Mouse (Mus musculus) embryonic facial prominence, embryonic 11.5 days (tissue): Measurements from ENCODE around the gene Pdia6. TPM values are rescaled to one million over a fixed set of nuclear protein-coding genes. Genes with fewer than 3 reads are reported as not detected.

Experiments
- ATAC-seq: fragments of 200-750 bp; cut with Nextera tagmentation; replicated peaks from 2 replicates; pipeline ENCODE4 v1.8.0; 2017; ENCODE audit warnings: low read depth; ENCODE audit not compliant: insufficient number of reproducible peaks, low FRiP score, low TSS enrichment
- DNase-seq: peaks from one replicate; pipeline ENCODE4 v3.0.0-alpha.2; 2015; ENCODE audit warnings: low spot score
- H3K27ac ChIP-seq: fragments of 300-500 bp; sonication (generic); replicated peaks from 2 replicates; pipeline ENCODE4 v1.5.1; 2014; ENCODE audit warnings: mild to moderate bottlenecking, low read depth, low read length, control low read depth
- H3K27me3 ChIP-seq: fragments of 300-500 bp; sonication (generic); 2 replicates; pipeline ENCODE4 v1.6.1; 2014; ENCODE audit warnings: mild to moderate bottlenecking, low read length, moderate library complexity, mixed read lengths; ENCODE audit not compliant: control insufficient read depth, insufficient read depth
- H3K36me3 ChIP-seq: fragments of 300-500 bp; sonication (generic); replicated peaks from 2 replicates; pipeline ENCODE4 v1.6.1; 2014; ENCODE audit warnings: low read depth, mild to moderate bottlenecking, low read length, moderate library complexity, mixed read lengths; ENCODE audit not compliant: control insufficient read depth, insufficient read depth
- H3K4me1 ChIP-seq: fragments of 300-500 bp; sonication (generic); 2 replicates; pipeline ENCODE4 v1.6.1; 2014; ENCODE audit warnings: low read length, mixed read lengths; ENCODE audit not compliant: control insufficient read depth, insufficient read depth
- H3K4me2 ChIP-seq: fragments of 300-500 bp; sonication (generic); 2 replicates; pipeline ENCODE4 v1.6.1; 2014; ENCODE audit warnings: low read depth, mild to moderate bottlenecking, control low read depth, low read length, moderate library complexity
- H3K4me3 ChIP-seq: fragments of 300-500 bp; sonication (generic); 2 replicates; pipeline ENCODE4 v1.5.1; 2014; ENCODE audit warnings: low read depth, low read length, control low read depth
- H3K9ac ChIP-seq: fragments of 300-500 bp; sonication (generic); replicated peaks from 2 replicates; pipeline ENCODE4 v1.6.1; 2014; ENCODE audit warnings: mild to moderate bottlenecking, control low read depth, low read length
- H3K9me3 ChIP-seq: fragments of 300-500 bp; sonication (generic); replicated peaks from 2 replicates; pipeline ENCODE4 v1.6.1; 2016; ENCODE audit warnings: mild to moderate bottlenecking, low read length, inconsistent platforms, mixed read lengths; ENCODE audit not compliant: control insufficient read depth
- WGBS: fragments of 180-500 bp; shearing (Covaris S2); extraction: QIAGEN DNeasy Blood & Tissue Kit; methylation state at CpG from one replicate; pipeline ENCODE4 v1.1.7; 2014; 5-methylcytosine and 5-hydroxymethylcytosine counted together
- polyA plus RNA-seq: library from polyadenylated mRNA; unstranded; fragments of >200 nt; fragmentation: Nextera tagmentation; extraction: Ambion mirVana; gene quantifications from 2 replicates; pipeline ENCODE4 v1.2.1, GENCODE M21; 2014

Gene Pdia6
- polyA plus RNA-seq = 634 and 647 TPM in 2 replicates

DNA sequence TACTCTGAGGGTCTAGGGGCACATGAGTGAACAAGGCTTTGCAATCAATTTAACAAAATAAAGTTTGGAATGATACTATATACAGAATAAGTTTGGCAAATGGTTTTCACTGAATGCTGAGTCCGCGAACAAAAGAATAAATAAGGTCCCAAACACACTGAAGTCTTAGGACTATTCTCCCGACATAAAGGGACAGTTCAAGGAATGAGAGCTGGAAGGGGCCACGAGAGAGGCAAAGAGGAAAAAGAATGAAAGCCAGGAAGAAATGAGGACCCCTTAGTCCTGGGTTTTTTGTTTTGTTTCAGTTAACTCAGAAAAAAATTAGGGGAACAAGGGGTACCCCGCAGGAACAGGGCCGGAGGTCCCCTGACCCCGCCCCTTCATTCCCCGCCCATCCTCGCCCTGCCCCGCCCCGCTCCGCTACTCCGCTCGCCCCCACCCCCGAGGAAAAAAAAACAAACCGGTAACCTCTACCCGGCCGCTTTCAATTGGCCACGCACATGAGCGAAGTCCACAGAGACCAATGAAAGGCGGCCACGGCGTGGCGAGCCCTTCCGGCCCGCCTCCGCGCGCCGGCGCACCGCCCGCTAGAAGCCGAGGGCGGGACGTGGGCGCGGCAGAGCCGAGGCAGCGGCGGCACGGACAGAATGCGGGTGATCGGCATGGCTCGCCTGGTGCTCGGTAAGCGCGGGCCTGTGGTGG, at the start of gene Pdia6:
TSS of gene Pdia6 (plus strand) at position 575 of the 702 bp plus-strand sequence.
- Histone ChIP-seq H3K4me3 (peak within 1 kb of the TSS; percentile 91), H3K27ac (peak within 1 kb of the TSS; percentile 43), H3K9me3 (no peaks in the 10 kb centered on the region), H3K4me2 (peak within 1 kb of the TSS; percentile 69), H3K4me1 (0 out of 2 replicates have a peak, but pooled peaks cover 2% of the 10 kb centered on the region), H3K27me3 (no peaks in the 10 kb centered on the region), H3K9ac (peak within 1 kb of the TSS; percentile 94), H3K36me3 (peaks cover 7% of the 10 kb centered on the region; the same call in 1 of the 2 replicates)
- peak; percentile 97 for DNase-seq
- ATAC-seq = peak; percentile 98
- WGBS = 2% methylated on average over 48 of the region's 48 CpGs

DNA sequence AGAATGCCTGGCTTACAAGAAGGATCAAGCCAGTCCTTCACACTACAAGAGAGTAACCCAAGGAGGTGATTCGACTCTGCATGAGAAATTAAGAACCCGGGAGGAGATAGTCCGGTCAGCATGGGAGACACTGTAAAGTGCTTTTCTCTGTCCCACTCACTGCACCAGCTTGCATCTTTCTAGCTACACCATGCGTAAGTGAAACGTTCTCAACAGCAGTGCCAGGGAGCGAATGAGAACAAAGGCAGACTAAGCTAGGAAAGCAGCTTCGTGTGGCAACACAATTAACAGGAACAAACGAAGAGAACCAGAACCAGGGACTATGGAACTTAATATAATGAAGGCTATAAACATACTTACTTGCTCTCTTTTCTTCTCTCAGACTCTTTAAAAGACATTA, 48.0 kb upstream of the Pdia6 start:
- no peak overlapping the region for H3K9ac ChIP-seq
- H3K4me2 ChIP-seq = no peak overlapping the region
- H3K27ac ChIP-seq = no peak overlapping the region
- no peaks in the 10 kb centered on the region for H3K9me3 ChIP-seq
- no peaks in the 10 kb centered on the region for H3K27me3 ChIP-seq
- no peak for DNase-seq
- ATAC-seq = no peak
- 71% methylated on average over 8 of the region's 8 CpGs for WGBS
- H3K4me3 ChIP-seq = no peak overlapping the region
- no peaks in the 10 kb centered on the region for H3K36me3 ChIP-seq
- no peaks in the 10 kb centered on the region for H3K4me1 ChIP-seq

DNA sequence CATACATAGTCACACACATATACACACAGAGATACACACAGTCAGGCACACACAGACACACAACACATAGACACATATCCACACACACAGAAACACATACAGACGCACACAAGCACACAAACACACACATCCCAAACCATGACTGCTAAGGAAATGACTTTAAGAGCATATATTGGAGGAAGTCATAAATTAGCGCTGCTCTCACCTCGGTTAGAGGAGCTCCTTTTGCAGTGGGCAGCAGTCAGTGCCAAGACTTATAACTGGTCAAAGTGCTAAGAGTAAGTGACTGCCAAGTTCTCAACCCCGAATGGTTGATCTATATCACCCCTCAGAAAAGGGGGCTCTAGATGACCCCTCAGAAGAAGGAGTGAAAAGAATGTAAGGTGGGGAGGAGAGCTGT, 47.2 kb upstream of the Pdia6 start:
- DNase-seq (no peak), ATAC-seq (no peak)
- no peaks in the 10 kb centered on the region for H3K27me3 ChIP-seq
- no peak overlapping the region for H3K4me2 ChIP-seq
- H3K27ac ChIP-seq = no peak overlapping the region
- H3K4me3 ChIP-seq = no peak overlapping the region
- H3K9me3 ChIP-seq = no peaks in the 10 kb centered on the region
- no peaks in the 10 kb centered on the region for H3K36me3 ChIP-seq
- 86% methylated on average over 4 of the region's 4 CpGs for WGBS
- no peak overlapping the region for H3K9ac ChIP-seq
- H3K4me1 ChIP-seq = no peaks in the 10 kb centered on the region

DNA sequence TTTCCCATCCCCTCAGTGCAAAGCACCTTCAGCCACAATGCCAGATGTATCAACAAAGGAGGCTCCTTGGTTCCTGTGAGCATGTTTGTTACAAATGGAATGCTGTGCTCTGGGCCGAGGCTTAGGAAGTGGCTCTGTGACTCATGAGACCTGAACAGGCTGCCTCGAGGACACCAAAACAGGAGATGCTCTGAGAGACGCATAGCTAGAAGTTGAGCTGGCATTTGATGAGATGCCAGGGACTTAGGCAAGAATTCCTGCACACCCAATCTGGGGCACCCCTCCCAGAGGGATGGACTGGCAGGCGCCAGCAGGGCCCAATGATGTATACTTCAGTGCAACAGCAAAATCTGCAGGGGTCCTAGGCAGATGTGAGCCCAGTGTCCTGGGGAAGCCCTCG, 45.7 kb upstream of the Pdia6 start:
- WGBS = 69% methylated on average over 5 of the region's 5 CpGs
- Histone ChIP-seq H3K27me3 (no peaks in the 10 kb centered on the region), H3K4me3 (no peak overlapping the region), H3K36me3 (no peaks in the 10 kb centered on the region), H3K9me3 (no peaks in the 10 kb centered on the region), H3K4me1 (no peaks in the 10 kb centered on the region), H3K27ac (no peak overlapping the region), H3K9ac (no peak overlapping the region), H3K4me2 (no peak overlapping the region)
- no peak for DNase-seq
- no peak for ATAC-seq

DNA sequence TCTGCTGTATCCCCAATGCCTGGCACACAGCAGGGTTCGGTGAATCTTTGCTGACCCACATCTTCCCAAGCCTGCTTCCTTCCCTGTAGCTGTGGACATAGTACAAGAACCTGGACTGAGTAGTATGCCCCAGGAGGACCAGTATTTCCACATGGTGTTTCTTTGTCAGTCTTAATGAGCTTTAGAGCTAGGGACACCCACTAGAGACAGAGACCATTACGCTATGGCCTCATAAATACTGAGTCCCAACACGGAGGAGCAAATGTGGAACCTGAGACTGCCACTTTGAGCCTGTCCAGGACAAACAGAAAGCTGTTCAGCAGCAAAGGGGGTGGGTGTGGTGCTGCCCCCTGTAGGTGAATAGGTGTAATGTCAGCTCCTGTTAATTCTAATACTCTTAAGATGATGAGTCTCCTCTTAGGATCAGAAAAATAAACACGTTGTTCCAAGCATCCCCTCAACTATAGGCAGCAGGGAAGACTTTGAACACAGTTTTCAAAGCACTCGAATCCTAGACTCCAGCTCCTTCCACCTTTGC, 44.4 kb upstream of the Pdia6 start:
- 47% methylated on average over 5 of the region's 5 CpGs for WGBS
- Histone ChIP-seq H3K4me1 (no peaks in the 10 kb centered on the region), H3K27ac (no peak overlapping the region), H3K27me3 (no peaks in the 10 kb centered on the region), H3K4me2 (no peak overlapping the region), H3K36me3 (no peaks in the 10 kb centered on the region), H3K4me3 (no peak overlapping the region), H3K9me3 (no peaks in the 10 kb centered on the region), H3K9ac (no peak overlapping the region)
- DNase-seq (peak; percentile 38), ATAC-seq (no peak)

DNA sequence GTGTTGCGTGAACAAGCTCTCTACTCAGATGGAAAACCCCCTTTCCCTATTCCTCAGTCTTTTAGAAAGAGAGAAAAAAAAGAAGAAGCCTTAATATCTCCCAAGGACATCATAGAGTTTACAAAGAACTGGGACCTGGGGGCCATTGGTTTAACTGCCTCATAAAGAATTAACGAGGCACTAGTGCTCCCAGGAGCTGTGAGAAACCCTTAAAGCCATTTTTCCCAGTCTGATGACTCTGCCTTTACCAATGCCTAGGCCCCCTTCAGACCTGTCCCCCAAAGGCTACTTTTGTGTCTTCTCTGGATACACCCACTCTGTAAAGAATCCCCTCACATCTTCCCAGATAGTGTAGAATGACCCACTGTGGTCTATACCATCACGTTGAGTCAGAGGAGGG, 43.3 kb upstream of the Pdia6 start:
- Histone ChIP-seq H3K9me3 (no peaks in the 10 kb centered on the region), H3K4me2 (no peak overlapping the region), H3K4me1 (no peaks in the 10 kb centered on the region), H3K27ac (no peak overlapping the region), H3K36me3 (no peaks in the 10 kb centered on the region), H3K27me3 (no peaks in the 10 kb centered on the region), H3K9ac (no peak overlapping the region), H3K4me3 (no peak overlapping the region)
- DNase-seq = no peak
- WGBS = 63% methylated on average over 3 of the region's 3 CpGs
- ATAC-seq = no peak

DNA sequence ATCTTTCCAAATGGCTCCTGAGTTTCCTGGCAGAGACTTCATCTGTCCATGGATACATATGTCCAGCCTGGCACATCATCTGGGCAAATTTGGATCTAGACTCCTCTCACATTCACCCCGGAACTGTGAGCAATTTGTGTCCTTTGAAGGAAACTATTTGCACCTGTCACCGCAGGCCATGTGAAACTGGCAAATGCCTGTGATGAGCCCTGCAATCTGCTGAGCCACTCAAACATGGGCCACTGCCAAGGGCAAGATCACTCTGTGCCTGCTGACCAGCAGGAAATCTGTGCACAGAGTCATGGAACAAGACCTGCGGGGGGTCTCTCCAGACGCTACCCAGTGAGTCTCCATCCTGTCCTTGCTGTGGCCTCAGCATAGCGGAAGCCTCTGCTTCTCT, 41.3 kb upstream of the Pdia6 start:
- DNase-seq = no peak

DNA sequence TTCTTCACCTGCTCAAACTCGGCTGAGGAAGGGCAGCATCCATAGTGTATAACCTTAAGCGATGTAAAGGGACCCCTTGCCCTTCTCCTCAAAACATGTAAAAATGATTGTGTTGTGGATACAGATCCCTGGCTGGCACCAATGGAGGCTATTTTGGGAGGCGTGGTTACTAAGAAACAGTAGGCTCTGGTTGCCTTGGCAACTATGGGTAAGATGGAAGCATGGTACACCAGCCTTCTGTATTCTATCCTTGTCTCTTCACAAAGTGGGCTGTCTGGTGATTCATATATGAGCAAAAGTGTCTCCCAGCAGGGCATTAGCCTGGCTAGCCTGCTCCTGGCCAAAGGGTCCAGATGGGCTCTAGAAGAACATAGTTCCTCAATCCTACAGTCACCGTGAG, 38.4 kb upstream of the Pdia6 start:
- H3K9me3 ChIP-seq = no peaks in the 10 kb centered on the region

More for the DNA sequence above, 41.3 kb upstream of the Pdia6 start:
- WGBS = 73% methylated on average over 5 of the region's 5 CpGs
- Histone ChIP-seq H3K9ac (no peak overlapping the region), H3K9me3 (no peaks in the 10 kb centered on the region), H3K4me3 (no peak overlapping the region), H3K4me1 (no peaks in the 10 kb centered on the region), H3K36me3 (no peaks in the 10 kb centered on the region), H3K4me2 (no peak overlapping the region), H3K27ac (no peak overlapping the region), H3K27me3 (no peaks in the 10 kb centered on the region)
- ATAC-seq = no peak

More for the DNA sequence above, 38.4 kb upstream of the Pdia6 start:
- H3K4me3 ChIP-seq = no peak overlapping the region
- no peaks in the 10 kb centered on the region for H3K4me1 ChIP-seq
- H3K9ac ChIP-seq = no peak overlapping the region
- ATAC-seq (no peak), DNase-seq (no peak)
- H3K27ac ChIP-seq = no peak overlapping the region
- WGBS = 86% methylated on average over 4 of the region's 4 CpGs
- H3K36me3 ChIP-seq = no peaks in the 10 kb centered on the region
- no peak overlapping the region for H3K4me2 ChIP-seq
- no peaks in the 10 kb centered on the region for H3K27me3 ChIP-seq
